Mouse (Mus musculus) testis, postnatal 10 days (tissue): ENCODE data around the gene Olfr498.

Experiments
- DNase-seq: peaks from one replicate; pipeline ENCODE4 v3.0.0; 2021; ENCODE audit warnings: low spot score

The Olfr498 gene

GRCm38 (mm10) chr7:108465026-108465425 lies at the start of gene Olfr498:
Olfr498 (plus strand) TSS chr7:108465326.
- no peak for DNase-seq

GRCm38 (mm10) chr7:108420121-108420520 lies 45.0 kb upstream of the Olfr498 start, which contains the start of gene Olfr497:
Olfr497 (plus strand) TSS chr7:108420421.
- no peak for DNase-seq
